28 mouse cellular contexts compared by ENCODE assay signal in genomic region chr13:56558811-56559210, GRCm38 (mm10). TPM values are rescaled to one million over a fixed set of nuclear protein-coding genes. Genes with fewer than 3 reads are reported as not detected.
DNase-seq lines count a peak whose midpoint lies in the region; ATAC-seq and TF ChIP-seq lines count a peak whose summit lies in the region.
"Had no signal": no experiment of that assay in that cellular context is flagged by ENCODE, and none has a peak within 500 bp of the region (broad histone marks: within the 10 kb centered on the region; RNA-seq: fewer than 3 reads in every experiment).

No protein-coding gene starts in this region.

- no peak overlapping the region for H3K4me3 ChIP-seq in kidney, embryonic 14.5 days (ENCODE audit: low read length)
- H3K4me3 ChIP-seq in embryonic facial prominence, embryonic 10.5 days, result no peak overlapping the region
- H3K4me3 ChIP-seq in kidney, postnatal 0 days (replicated peaks; ENCODE audit: low read depth, low read length), result no peak overlapping the region
- H3K4me3 ChIP-seq in liver, embryonic 15.5 days (replicated peaks), result no peak overlapping the region
- no peak overlapping the region for H3K4me3 ChIP-seq in forebrain, embryonic 16.5 days (replicated peaks; ENCODE audit: low read length)
- H3K4me3 ChIP-seq: embryonic facial prominence, embryonic 13.5 days; erythroblast, embryonic 14.5 days; forebrain, embryonic 12.5 days; heart, adult 2 months; heart, embryonic 13.5 days; hindbrain, embryonic 13.5 days; layer of hippocampus, adult 2 months; limb, embryonic 12.5 days had no signal

- H3K27me3 ChIP-seq in kidney, embryonic 14.5 days (ENCODE audit: control insufficient read depth, insufficient read depth, low read length), result no peaks in the 10 kb centered on the region
- H3K27me3 ChIP-seq in embryonic facial prominence, embryonic 10.5 days (replicated peaks; ENCODE audit: low read depth, poor library complexity, severe bottlenecking), result no peaks in the 10 kb centered on the region
- no peaks in the 10 kb centered on the region for H3K27me3 ChIP-seq in kidney, postnatal 0 days (ENCODE audit: insufficient read depth, low read length)
- H3K27me3 ChIP-seq in liver, embryonic 15.5 days, result no peaks in the 10 kb centered on the region
- H3K27me3 ChIP-seq in forebrain, embryonic 16.5 days (replicated peaks; ENCODE audit: control insufficient read depth, insufficient read depth, low read length), result no peaks in the 10 kb centered on the region
- H3K27me3 ChIP-seq: embryonic facial prominence, embryonic 13.5 days; forebrain, embryonic 12.5 days had no signal

- H3K36me3 ChIP-seq in kidney, embryonic 14.5 days (ENCODE audit: control insufficient read depth, insufficient read depth, low read length), result no peaks in the 10 kb centered on the region
- no peaks in the 10 kb centered on the region for H3K36me3 ChIP-seq in embryonic facial prominence, embryonic 10.5 days (replicated peaks)
- H3K36me3 ChIP-seq in kidney, postnatal 0 days (ENCODE audit: insufficient read depth, low read length), result no peaks in the 10 kb centered on the region
- no peaks in the 10 kb centered on the region for H3K36me3 ChIP-seq in liver, embryonic 15.5 days (replicated peaks)
- no peaks in the 10 kb centered on the region for H3K36me3 ChIP-seq in forebrain, embryonic 16.5 days (ENCODE audit: control insufficient read depth, insufficient read depth)
- H3K36me3 ChIP-seq: embryonic facial prominence, embryonic 13.5 days; forebrain, embryonic 12.5 days; G1E; heart, embryonic 13.5 days; hindbrain, embryonic 13.5 days; limb, embryonic 12.5 days had no signal

- 59% methylated on average over 3 of the region's 3 CpGs for WGBS in kidney, embryonic 14.5 days
- 43% methylated on average over 3 of the region's 3 CpGs for WGBS in embryonic facial prominence, embryonic 10.5 days
- WGBS in kidney, postnatal 0 days, result 60% methylated on average over 3 of the region's 3 CpGs
- 21% methylated on average over 3 of the region's 3 CpGs for WGBS in liver, embryonic 15.5 days (ENCODE audit: insufficient replicate concordance)
- 42% methylated on average over 3 of the region's 3 CpGs for WGBS in forebrain, embryonic 16.5 days

- H3K4me1 ChIP-seq in kidney, embryonic 14.5 days (ENCODE audit: control insufficient read depth, insufficient read depth, low read length), result no peaks in the 10 kb centered on the region
- H3K4me1 ChIP-seq in embryonic facial prominence, embryonic 10.5 days, result peaks cover 25% of the 10 kb centered on the region
- no peaks in the 10 kb centered on the region for H3K4me1 ChIP-seq in kidney, postnatal 0 days (replicated peaks; ENCODE audit: insufficient read depth, low read length)
- peaks cover 12% of the 10 kb centered on the region for H3K4me1 ChIP-seq in liver, embryonic 15.5 days (replicated peaks)
- H3K4me1 ChIP-seq in forebrain, embryonic 16.5 days (replicated peaks; ENCODE audit: control insufficient read depth, insufficient read depth, low read length), result peaks cover 3% of the 10 kb centered on the region; the same call in 1 of the 2 replicates

- no peak for TF ChIP-seq CTCF in kidney, postnatal 0 days (IDR thresholded peaks at IDR 0.05; ENCODE audit: low read depth)

- H3K4me2 ChIP-seq in kidney, embryonic 14.5 days (replicated peaks; ENCODE audit: low read depth, low read length), result no peak overlapping the region
- no peak overlapping the region for H3K4me2 ChIP-seq in kidney, postnatal 0 days (ENCODE audit: low read length)
- H3K4me2 ChIP-seq in liver, embryonic 15.5 days, result no peak overlapping the region
- H3K4me2 ChIP-seq in forebrain, embryonic 16.5 days (ENCODE audit: low read length), result no peak overlapping the region
- H3K4me2 ChIP-seq: embryonic facial prominence, embryonic 13.5 days; forebrain, embryonic 12.5 days; heart, embryonic 13.5 days; hindbrain, embryonic 13.5 days; limb, embryonic 12.5 days had no signal

- no peak overlapping the region for H3K9ac ChIP-seq in kidney, embryonic 14.5 days (ENCODE audit: low read depth, low read length)
- H3K9ac ChIP-seq in kidney, postnatal 0 days (ENCODE audit: low read depth, low read length), result no peak overlapping the region
- no peak overlapping the region for H3K9ac ChIP-seq in liver, embryonic 15.5 days
- no peak overlapping the region for H3K9ac ChIP-seq in forebrain, embryonic 16.5 days (replicated peaks; ENCODE audit: low read depth, low read length)
- H3K9ac ChIP-seq: embryonic facial prominence, embryonic 13.5 days; forebrain, embryonic 12.5 days; heart, embryonic 13.5 days; hindbrain, embryonic 13.5 days; limb, embryonic 12.5 days had no signal

- peak; percentile 47 for DNase-seq in kidney, adult 18-20 months
- no peak for DNase-seq in embryonic facial prominence, embryonic 10.5 days (ENCODE audit: low spot score)
- no peak for DNase-seq in kidney, postnatal 0 days (ENCODE audit: low spot score)
- DNase-seq in Muller cell, postnatal 12 days (ENCODE audit: inconsistent ontology term), result no peak
- DNase-seq: adrenal gland, adult 2 months; cerebellum, adult 18-20 months; cerebellum, postnatal 25 days; gastrocnemius, postnatal 36 days; heart, adult 2 months; heart, postnatal 14 days; lung, adult 2 months; lung, postnatal 14 days; midbrain, embryonic 14.5 days; right cerebral cortex, postnatal 25 days; spleen, adult 18-20 months had no signal

- ATAC-seq in kidney, embryonic 14.5 days (ENCODE audit: low FRiP score, low TSS enrichment), result no peak
- ATAC-seq in kidney, postnatal 0 days (replicated peaks; ENCODE audit: low FRiP score, low read depth), result 0 out of 2 replicates have a peak, but pooled peaks have one; percentile 44
- peak; percentile 69; the same call in 1 of the 2 replicates for ATAC-seq in liver, embryonic 15.5 days (ENCODE audit: insufficient read depth)
- ATAC-seq in forebrain, embryonic 16.5 days, result no peak

- no peaks in the 10 kb centered on the region for H3K9me3 ChIP-seq in kidney, embryonic 14.5 days (ENCODE audit: control insufficient read depth, low read length)
- no peaks in the 10 kb centered on the region for H3K9me3 ChIP-seq in embryonic facial prominence, embryonic 10.5 days
- H3K9me3 ChIP-seq in kidney, postnatal 0 days (replicated peaks; ENCODE audit: low read length), result no peaks in the 10 kb centered on the region
- H3K9me3 ChIP-seq in liver, embryonic 15.5 days (replicated peaks), result no peaks in the 10 kb centered on the region
- H3K9me3 ChIP-seq in forebrain, embryonic 16.5 days (ENCODE audit: control insufficient read depth, low read length), result no peaks in the 10 kb centered on the region
- H3K9me3 ChIP-seq: embryonic facial prominence, embryonic 13.5 days; forebrain, embryonic 12.5 days; heart, embryonic 13.5 days; hindbrain, embryonic 13.5 days; limb, embryonic 12.5 days had no signal

- no peak overlapping the region for H3K27ac ChIP-seq in kidney, embryonic 14.5 days (ENCODE audit: low read depth, low read length)
- 0 out of 2 replicates have a peak overlapping the region, but pooled peaks have one; percentile 19 for H3K27ac ChIP-seq in embryonic facial prominence, embryonic 10.5 days (replicated peaks)
- H3K27ac ChIP-seq in kidney, postnatal 0 days, result no peak overlapping the region
- H3K27ac ChIP-seq in liver, embryonic 15.5 days (replicated peaks), result no peak overlapping the region; the same call in 1 of the 2 replicates
- H3K27ac ChIP-seq in forebrain, embryonic 16.5 days (ENCODE audit: low read length), result no peak overlapping the region
- H3K27ac ChIP-seq: embryonic facial prominence, embryonic 13.5 days; forebrain, embryonic 12.5 days; heart, adult 2 months; heart, embryonic 13.5 days; hindbrain, embryonic 13.5 days; layer of hippocampus, adult 2 months; limb, embryonic 12.5 days had no signal

RNA-seq across cellular contexts. Expression of gene Lect2, which starts 10.5 kb away (rescaled TPM):
- polyA plus RNA-seq in kidney, embryonic 14.5 days (2014; fragmentation: Nextera tagmentation; extraction: Ambion mirVana), result 0.96 and 1.6 TPM in 2 replicates
- polyA plus RNA-seq in embryonic facial prominence, embryonic 10.5 days (2016; fragmentation: Nextera tagmentation; extraction: Ambion mirVana), result not detected in 2 replicates
- 0.88 and 1.2 TPM in 2 replicates for polyA plus RNA-seq in kidney, postnatal 0 days (2015; fragmentation: Nextera tagmentation; extraction: Ambion mirVana)
- 50.1 and 52.1 TPM in 2 replicates for polyA plus RNA-seq in liver, embryonic 15.5 days (2015; fragmentation: Nextera tagmentation; extraction: Ambion mirVana)
- polyA plus RNA-seq in forebrain, embryonic 16.5 days (2015; fragmentation: Nextera tagmentation; extraction: Ambion mirVana), result not detected in 2 replicates
- polyA plus RNA-seq: adrenal gland, adult 2 months; embryonic facial prominence, embryonic 13.5 days; forebrain, embryonic 12.5 days; G1E; heart, adult 2 months; hindbrain, embryonic 13.5 days; limb, embryonic 12.5 days; lung, adult 2 months; midbrain, embryonic 14.5 days; neural tube, embryonic 11.5 days; thymus, postnatal 0 days had no signal

RNA-seq across cellular contexts. Expression of gene Fbxl21, which starts 36.5 kb away (rescaled TPM):
- 2.9 and 3.6 TPM in 2 replicates for polyA plus RNA-seq in kidney, embryonic 14.5 days (2014; fragmentation: Nextera tagmentation; extraction: Ambion mirVana)
- 1.3 TPM in 2 replicates for polyA plus RNA-seq in embryonic facial prominence, embryonic 10.5 days (2016; fragmentation: Nextera tagmentation; extraction: Ambion mirVana)
- 2.7 and 2.8 TPM in 2 replicates for polyA plus RNA-seq in kidney, postnatal 0 days (2015; fragmentation: Nextera tagmentation; extraction: Ambion mirVana)
- 0.47 and 0.86 TPM in 2 replicates for polyA plus RNA-seq in liver, embryonic 15.5 days (2015; fragmentation: Nextera tagmentation; extraction: Ambion mirVana)
- polyA plus RNA-seq in forebrain, embryonic 16.5 days (2015; fragmentation: Nextera tagmentation; extraction: Ambion mirVana), result 1.8 and 2.9 TPM in 2 replicates
- polyA plus RNA-seq: erythroblast, embryonic 14.5 days; G1E had no signal

RNA-seq across cellular contexts. Expression of gene Tgfbi, which starts 50.5 kb away (rescaled TPM):
- 76.2 and 105 TPM in 2 replicates for polyA plus RNA-seq in kidney, embryonic 14.5 days (2014; fragmentation: Nextera tagmentation; extraction: Ambion mirVana)
- 50.1 and 65.4 TPM in 2 replicates for polyA plus RNA-seq in embryonic facial prominence, embryonic 10.5 days (2016; fragmentation: Nextera tagmentation; extraction: Ambion mirVana)
- polyA plus RNA-seq in kidney, postnatal 0 days (2015; fragmentation: Nextera tagmentation; extraction: Ambion mirVana), result 116 and 133 TPM in 2 replicates
- 9.7 and 11.1 TPM in 2 replicates for polyA plus RNA-seq in liver, embryonic 15.5 days (2015; fragmentation: Nextera tagmentation; extraction: Ambion mirVana)
- polyA plus RNA-seq in forebrain, embryonic 16.5 days (2015; fragmentation: Nextera tagmentation; extraction: Ambion mirVana), result 3.8 and 4.7 TPM in 2 replicates

Comparison
In these comparisons a context has a peak if more than half of its experiments do, and no peak if none do; other contexts are left out.
1. ATAC-seq: peak in kidney, postnatal 0 days (single experiment) and liver, embryonic 15.5 days (single experiment); none in kidney, embryonic 14.5 days (single experiment) and forebrain, embryonic 16.5 days (single experiment).
2. RNA of gene Lect2, which starts 10.5 kb away (polyA plus RNA-seq): 50.1 to 52.1 TPM in liver, embryonic 15.5 days; 0.96 to 1.6 TPM in kidney, embryonic 14.5 days, 0.88 to 1.2 TPM in kidney, postnatal 0 days, not detected in embryonic facial prominence, embryonic 10.5 days and not detected in forebrain, embryonic 16.5 days; every median in the first group is over 10 times any median in the second.